Comparison of ENCODE assay signal across 17 mouse cellular contexts in the genomic region with DNA sequence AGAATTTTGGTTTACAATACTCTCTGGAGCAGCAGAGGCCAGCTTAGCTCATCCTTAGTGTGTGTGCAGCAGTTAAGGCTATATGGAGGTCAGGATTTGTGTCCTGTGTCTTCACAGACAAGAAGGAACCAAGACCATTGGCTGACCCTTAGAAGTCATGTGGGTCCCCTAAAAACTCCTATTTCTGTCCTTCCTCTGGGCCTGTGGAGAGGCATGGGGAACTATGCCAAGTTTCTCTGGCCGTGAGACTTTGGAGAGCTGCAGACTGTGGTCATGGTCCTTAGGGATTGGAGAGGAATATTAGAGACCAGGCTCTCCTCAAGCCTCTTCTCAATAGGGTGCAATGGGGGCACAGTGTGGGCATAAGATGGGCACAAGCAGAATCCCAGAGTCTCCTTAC. TPM values are rescaled to one million over a fixed set of nuclear protein-coding genes. Genes with fewer than 3 reads are reported as not detected.
"Had no signal": no experiment of that assay in that cellular context is flagged by ENCODE, and none has a peak within 500 bp of the region (broad histone marks: within the 10 kb centered on the region; RNA-seq: fewer than 3 reads in every experiment).

No protein-coding gene starts in this region.

RNA-seq across cellular contexts. Expression of a gene that starts 14.8 kb away (rescaled TPM):
- total RNA-seq: megakaryocyte progenitor cell, adult 5-6 weeks; midbrain, postnatal 0 days; neutrophil, adult 5-6 weeks had no signal
- polyA plus RNA-seq: lung, adult 2 months; lung, embryonic 15.5 days; lung, postnatal 0 days; macrophage; midbrain, embryonic 11.5 days; midbrain, embryonic 13.5 days; midbrain, embryonic 15.5 days; midbrain, postnatal 0 days; neural tube, embryonic 12.5 days; neural tube, embryonic 14.5 days; small intestine, adult 2 months; stomach, embryonic 14.5 days; stomach, embryonic 16.5 days; thymus, postnatal 0 days had no signal

RNA-seq across cellular contexts. Expression of a gene that starts 45.1 kb away (rescaled TPM):
- total RNA-seq: megakaryocyte progenitor cell, adult 5-6 weeks; midbrain, postnatal 0 days; monocyte, adult 5-6 weeks; neutrophil, adult 5-6 weeks had no signal
- polyA plus RNA-seq: lung, adult 2 months; lung, embryonic 15.5 days; lung, postnatal 0 days; macrophage; midbrain, embryonic 11.5 days; midbrain, embryonic 13.5 days; midbrain, embryonic 15.5 days; midbrain, postnatal 0 days; neural tube, embryonic 12.5 days; neural tube, embryonic 14.5 days; small intestine, adult 2 months; stomach, embryonic 14.5 days; stomach, embryonic 16.5 days; thymus, postnatal 0 days had no signal
